Comparison of ENCODE assay signal across 15 mouse cellular contexts in the genomic region with DNA sequence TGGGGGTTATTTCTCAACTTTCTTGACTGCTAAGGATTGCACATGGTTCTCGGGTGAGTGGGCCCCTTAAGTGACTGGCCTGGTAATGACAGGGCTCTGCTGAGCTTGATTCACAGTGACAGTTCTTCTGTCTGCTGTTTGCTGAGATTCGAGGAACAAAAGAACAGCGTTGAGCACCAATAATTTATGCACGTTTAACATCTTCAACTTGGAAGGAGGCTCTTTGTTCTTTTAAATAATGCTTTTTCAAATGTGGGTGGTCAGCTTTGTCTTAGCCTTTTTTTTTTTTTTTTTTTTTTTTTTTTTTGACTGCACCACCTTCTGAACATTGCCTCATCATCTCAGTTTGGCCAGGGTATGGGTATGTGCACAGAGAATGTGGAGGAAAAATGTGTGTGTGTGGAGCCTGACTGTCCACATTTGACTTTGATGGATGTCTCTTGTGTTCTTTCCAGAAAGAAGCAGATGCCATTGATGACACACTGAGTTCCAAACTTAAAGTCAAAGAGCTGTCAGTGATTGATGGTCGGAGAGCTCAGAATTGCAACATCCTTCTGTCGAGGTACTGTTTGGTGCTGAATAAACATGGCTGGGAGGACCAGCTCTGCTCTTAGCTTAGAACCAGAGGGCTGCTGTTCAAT.
DNase-seq lines count a peak whose midpoint lies in the region; ATAC-seq and TF ChIP-seq lines count a peak whose summit lies in the region.
"Had no signal": no experiment of that assay in that cellular context is flagged by ENCODE, and none has a peak within 500 bp of the region (broad histone marks: within the 10 kb centered on the region; RNA-seq: fewer than 3 reads in every experiment).

No protein-coding gene starts in this region.

- H3K27me3 ChIP-seq in heart, embryonic 12.5 days (replicated peaks), result no peaks in the 10 kb centered on the region
- H3K27me3 ChIP-seq in hindbrain, embryonic 14.5 days (ENCODE audit: control insufficient read depth, insufficient read depth, low read length), result no peaks in the 10 kb centered on the region
- H3K27me3 ChIP-seq: heart, embryonic 15.5 days; limb, embryonic 12.5 days; neural tube, embryonic 13.5 days had no signal

- no peak overlapping the region for H3K27ac ChIP-seq in heart, embryonic 12.5 days (ENCODE audit: poor library complexity, severe bottlenecking)
- H3K27ac ChIP-seq in ES-E14 (ENCODE audit: insufficient read depth, low read depth, low read length, poor library complexity, severe bottlenecking), result no peak overlapping the region
- peak overlapping the region; percentile 36; the same call in 1 of the 2 replicates for H3K27ac ChIP-seq in hindbrain, embryonic 14.5 days
- H3K27ac ChIP-seq: heart, embryonic 15.5 days; limb, embryonic 12.5 days; neural tube, embryonic 13.5 days had no signal

- peak; percentile 46 for DNase-seq in heart, adult 11 months
- DNase-seq in ES-E14 (ENCODE audit: low read depth, low spot score), result no peak
- peak; percentile 42 for DNase-seq in embryo, embryonic 10.5 days (ENCODE audit: low spot score)
- no peak for DNase-seq in hindbrain, embryonic 14.5 days (ENCODE audit: low spot score)
- no peak for DNase-seq in thymus, adult 18-20 months
- no peak for DNase-seq in layer of hippocampus, postnatal 25 days (ENCODE audit: extremely low spot score in 1 of 2, low spot score in 1 of 2)
- no peak for DNase-seq in cerebellum, postnatal 14 days
- DNase-seq: cerebellum, adult 9-11 months; kidney, adult 11 months; layer of hippocampus, adult 9-11 months; right cerebral cortex, postnatal 4 days had no signal

- H3K4me1 ChIP-seq in heart, embryonic 12.5 days (replicated peaks), result no peaks in the 10 kb centered on the region
- H3K4me1 ChIP-seq in ES-E14 (ENCODE audit: control insufficient read depth in 2 of 2, insufficient read depth in 2 of 2, low read length in 2 of 2, poor library complexity in 1 of 2), result no peaks in the 10 kb centered on the region; a peak in 1 of 4 replicates
- peaks cover 12% of the 10 kb centered on the region for H3K4me1 ChIP-seq in hindbrain, embryonic 14.5 days (replicated peaks; ENCODE audit: control insufficient read depth, insufficient read depth, low read length)

- H3K9me3 ChIP-seq in heart, embryonic 12.5 days (replicated peaks), result no peaks in the 10 kb centered on the region
- H3K9me3 ChIP-seq in ES-E14 (ENCODE audit: control insufficient read depth, insufficient read depth, low read depth, low read length), result no peaks in the 10 kb centered on the region
- H3K9me3 ChIP-seq in hindbrain, embryonic 14.5 days (ENCODE audit: control insufficient read depth, low read length), result no peaks in the 10 kb centered on the region
- H3K9me3 ChIP-seq: heart, embryonic 15.5 days; limb, embryonic 12.5 days; neural tube, embryonic 13.5 days had no signal

- H3K4me2 ChIP-seq in heart, embryonic 12.5 days, result no peak overlapping the region
- no peak overlapping the region for H3K4me2 ChIP-seq in hindbrain, embryonic 14.5 days (replicated peaks)
- H3K4me2 ChIP-seq: heart, embryonic 15.5 days; limb, embryonic 12.5 days; neural tube, embryonic 13.5 days had no signal

- no peak overlapping the region for H3K9ac ChIP-seq in heart, embryonic 12.5 days
- no peak overlapping the region for H3K9ac ChIP-seq in ES-E14 (ENCODE audit: insufficient read depth, low read depth, low read length, poor library complexity, severe bottlenecking)
- no peak overlapping the region for H3K9ac ChIP-seq in hindbrain, embryonic 14.5 days
- H3K9ac ChIP-seq: heart, embryonic 15.5 days; limb, embryonic 12.5 days; neural tube, embryonic 13.5 days had no signal

- peaks cover 66% of the 10 kb centered on the region for H3K36me3 ChIP-seq in heart, embryonic 12.5 days
- H3K36me3 ChIP-seq in ES-E14 (ENCODE audit: control insufficient read depth, insufficient read depth, low read length, poor library complexity, severe bottlenecking), result 0 out of 2 replicates have a peak, but pooled peaks cover 2% of the 10 kb centered on the region
- peaks cover 53% of the 10 kb centered on the region for H3K36me3 ChIP-seq in hindbrain, embryonic 14.5 days (replicated peaks; ENCODE audit: control insufficient read depth, insufficient read depth)

- no peak for ATAC-seq in heart, embryonic 12.5 days (ENCODE audit: insufficient number of reproducible peaks, low FRiP score)
- ATAC-seq in hindbrain, embryonic 14.5 days (ENCODE audit: low FRiP score), result 0 out of 2 replicates have a peak, but pooled peaks have one; percentile 62

- WGBS in heart, embryonic 12.5 days, result 65% methylated on average over 6 of the region's 6 CpGs
- 13% methylated on average over 6 of the region's 6 CpGs for WGBS in hindbrain, embryonic 14.5 days

- H3K4me3 ChIP-seq in heart, embryonic 12.5 days, result no peak overlapping the region
- H3K4me3 ChIP-seq in ES-E14 (ENCODE audit: insufficient read depth in 1 of 2, low read depth in 1 of 2, low read length in 2 of 2, poor library complexity in 1 of 2, severe bottlenecking in 1 of 2), result no peak overlapping the region
- H3K4me3 ChIP-seq in hindbrain, embryonic 14.5 days (replicated peaks; ENCODE audit: low read length), result no peak overlapping the region
- H3K4me3 ChIP-seq: heart, embryonic 15.5 days; limb, embryonic 12.5 days; neural tube, embryonic 13.5 days had no signal

- in situ Hi-C loops in ES-E14 (cut with MboI; ENCODE audit: low sequenced_read_pairs in 2 of 2, unreplicated experiment in 2 of 2), result no loop called here

TF ChIP-seq in ES-E14, 5 proteins besides CTCF, POLR2A, EP300 and RAD21:
- no peak for TF ChIP-seq MAFK (IDR thresholded peaks at IDR 0.05; ENCODE audit: insufficient read depth, low read depth, low read length)
- TF ChIP-seq ZC3H11A (IDR thresholded peaks at IDR 0.05; ENCODE audit: borderline replicate concordance, low read depth, low read length), result no peak
- TF ChIP-seq CHD2 (IDR thresholded peaks at IDR 0.05; ENCODE audit: low read depth, low read length), result no peak
- peak; percentile 94 for TF ChIP-seq ZNF384 (IDR thresholded peaks at IDR 0.05; ENCODE audit: low read depth, low read length)
- TF ChIP-seq HCFC1 (IDR thresholded peaks at IDR 0.05; ENCODE audit: borderline replicate concordance, insufficient read depth, low read length), result no peak

Comparison
In these comparisons a context has a peak if more than half of its experiments do, and no peak if none do; other contexts are left out.
1. DNase-seq: peak in heart, adult 11 months (single experiment) and embryo, embryonic 10.5 days (single experiment); none in ES-E14 (single experiment), hindbrain, embryonic 14.5 days (single experiment), thymus, adult 18-20 months (0 of 2), layer of hippocampus, postnatal 25 days (0 of 2) and cerebellum, postnatal 14 days (0 of 2).